Mouse (Mus musculus) C2C12 (cell line): ENCODE measurements at regions not wholly inside any gene's neighbourhood (a gene's known extent, or its start where the extent isn't known, plus 50 kb on each side); places are given as distances from the start of the nearest gene placed in this dataset.

ENCODE experiments used
- CEBPB ChIP-seq: IDR thresholded peaks from one replicate; pipeline ENCODE4 v1.6.1; 2011; ENCODE audit warnings: low read depth, mild to moderate bottlenecking, control low read depth, moderate library complexity
- CTCF ChIP-seq: IDR thresholded peaks from one replicate; pipeline ENCODE4 v1.5.1; 2011; ENCODE audit not compliant: control insufficient read depth, insufficient read depth, insufficient read length
- MAX ChIP-seq: IDR thresholded peaks from one replicate; pipeline ENCODE4 v1.6.1; 2011; ENCODE audit warnings: mild to moderate bottlenecking, control low read depth
- MYOG ChIP-seq: IDR thresholded peaks from one replicate; pipeline ENCODE4 v1.6.1; 2011; ENCODE audit not compliant: control insufficient read depth, insufficient read length; ENCODE audit errors: extremely low read depth

GRCm38 (mm10) chr12:47162624-47163151 is 344.0 kb upstream of the Nova1 start:
- TF ChIP-seq CTCF (no peak), MAX (no peak), MYOG (no peak), CEBPB (no peak)
